Mouse (Mus musculus): ENCODE results near the gene 4930519G04Rik.

GRCm38 (mm10) chr5:114898857-114899256 is 45.4 kb downstream of the 4930519G04Rik start:
- TF ChIP-seq USF1 (IDR thresholded peaks at IDR 0.05; ENCODE audit: low read depth) (no peak), CTCF (IDR thresholded peaks at IDR 0.05; ENCODE audit: control insufficient read depth, insufficient read depth, insufficient read length) (no peak), MAX (IDR thresholded peaks at IDR 0.05) (no peak), CEBPB (IDR thresholded peaks at IDR 0.05; ENCODE audit: low read depth) (no peak), FOSL1 (IDR thresholded peaks at IDR 0.05; ENCODE audit: insufficient read depth, low read length, poor library complexity, severe bottlenecking) (no peak)
